Mouse (Mus musculus) skeletal muscle tissue, adult 2 months (tissue): ENCODE measurements around the gene Gad2.

Experiments used
- DNase-seq: peaks from one replicate; pipeline ENCODE4 v3.0.0-alpha.2; 2012; ENCODE audit warnings: low read depth, low spot score

Gene Gad2

GRCm38 (mm10) chr2:22646134-22646533 is 24.1 kb downstream of the Gad2 start:
- DNase-seq: no peak

- no peak for DNase-seq
Observed at GRCm38 (mm10) chr2:22648394-22648793, 26.4 kb downstream of the Gad2 start.

GRCm38 (mm10) chr2:22651826-22652225 is 29.8 kb downstream of the Gad2 start:
- DNase-seq: no peak

- no peak for DNase-seq
Observed at GRCm38 (mm10) chr2:22663731-22664130, 41.7 kb downstream of the Gad2 start.

GRCm38 (mm10) chr2:22670415-22670814 is 48.4 kb downstream of the Gad2 start:
- no peak for DNase-seq

GRCm38 (mm10) chr2:22671348-22671747 is 49.3 kb downstream of the Gad2 start:
- no peak for DNase-seq

- no peak for DNase-seq
Observed at GRCm38 (mm10) chr2:22677066-22677465, 55.1 kb downstream of the Gad2 start.

- DNase-seq: no peak
Observed at GRCm38 (mm10) chr2:22679944-22680343, 57.9 kb downstream of the Gad2 start.

- no peak for DNase-seq
Observed at GRCm38 (mm10) chr2:22689969-22690368, 68.0 kb downstream of the Gad2 start.

GRCm38 (mm10) chr2:22704780-22705727 is 83.0 kb downstream of the Gad2 start:
- no peak for DNase-seq

- DNase-seq: no peak
Observed at GRCm38 (mm10) chr2:22706233-22706632, 84.2 kb downstream of the Gad2 start.

GRCm38 (mm10) chr2:22721522-22722470 is 99.8 kb downstream of the Gad2 start:
- peak; percentile 49 for DNase-seq

- no peak for DNase-seq
Observed at GRCm38 (mm10) chr2:22723927-22724534, 102.0 kb downstream of the Gad2 start.

GRCm38 (mm10) chr2:22727113-22727512 is 105.1 kb downstream of the Gad2 start:
- no peak for DNase-seq

GRCm38 (mm10) chr2:22736134-22736533 is 114.1 kb downstream of the Gad2 start:
- no peak for DNase-seq

GRCm38 (mm10) chr2:22739369-22739768 is 117.4 kb downstream of the Gad2 start:
- DNase-seq: peak; percentile 39

GRCm38 (mm10) chr2:22740441-22740840 is 118.4 kb downstream of the Gad2 start:
- DNase-seq: no peak

GRCm38 (mm10) chr2:22741222-22741621 is 119.2 kb downstream of the Gad2 start:
- no peak for DNase-seq
